Mouse (Mus musculus) T-helper 2 cell (primary cell): ENCODE measurements around the gene Sptbn2.

Source experiments
- in situ Hi-C: fragments of 300-600 bp; cut with MboI, MseI; formaldehyde crosslinking; loops from one replicate; pipeline ENCODE4 v1.15.1; 2025; ENCODE audit warnings: high pct_unique_total_duplicates

The Sptbn2 gene

GRCm38 (mm10) chr19:4767507-4768148 is 56.7 kb downstream of the Sptbn2 start:
- in situ Hi-C loops: no loop called here

GRCm38 (mm10) chr19:4772785-4773184 is 61.8 kb downstream of the Sptbn2 start:
- in situ Hi-C loops: no loop called here

GRCm38 (mm10) chr19:4782891-4783290 is 71.9 kb downstream of the Sptbn2 start:
- in situ Hi-C loops: no loop called here

- in situ Hi-C loops: no loop called here
Observed at GRCm38 (mm10) chr19:4785206-4785605, 74.2 kb downstream of the Sptbn2 start.

GRCm38 (mm10) chr19:4786313-4786712 is 75.3 kb downstream of the Sptbn2 start:
- in situ Hi-C loops: no loop called here

- in situ Hi-C loops: no loop called here
Observed at GRCm38 (mm10) chr19:4793281-4793830, 82.4 kb downstream of the Sptbn2 start.

- in situ Hi-C loops: no loop called here
Observed at GRCm38 (mm10) chr19:4793831-4794422, 83.0 kb downstream of the Sptbn2 start, which contains the start of gene Rbm4. Gene Rbm4 (minus strand): TSS chr19:4793901.

- in situ Hi-C loops: no loop called here
Observed at GRCm38 (mm10) chr19:4795929-4796328, 85.0 kb downstream of the Sptbn2 start.

- in situ Hi-C loops: no loop called here
Observed at GRCm38 (mm10) chr19:4797846-4798245, 86.9 kb downstream of the Sptbn2 start.

GRCm38 (mm10) chr19:4799083-4799482 is 88.1 kb downstream of the Sptbn2 start:
- in situ Hi-C loops: no loop called here
